Mouse (Mus musculus) adrenal gland, postnatal 14 days (tissue): Measurements from ENCODE around the gene S100a2. TPM values are rescaled to one million over a fixed set of nuclear protein-coding genes. Genes with fewer than 3 reads are reported as not detected.

ENCODE experiments used
- DNase-seq: peaks from one replicate; pipeline ENCODE4 v3.0.0; 2021; ENCODE audit warnings: mixed read lengths
- total RNA-seq: library from RNA; stranded (reverse); gene quantifications from 2 replicates; pipeline ENCODE4 v1.2.3, GENCODE M21; 2021

The S100a2 gene
- total RNA-seq, 1 experiment from 2014 or later = not detected

DNA sequence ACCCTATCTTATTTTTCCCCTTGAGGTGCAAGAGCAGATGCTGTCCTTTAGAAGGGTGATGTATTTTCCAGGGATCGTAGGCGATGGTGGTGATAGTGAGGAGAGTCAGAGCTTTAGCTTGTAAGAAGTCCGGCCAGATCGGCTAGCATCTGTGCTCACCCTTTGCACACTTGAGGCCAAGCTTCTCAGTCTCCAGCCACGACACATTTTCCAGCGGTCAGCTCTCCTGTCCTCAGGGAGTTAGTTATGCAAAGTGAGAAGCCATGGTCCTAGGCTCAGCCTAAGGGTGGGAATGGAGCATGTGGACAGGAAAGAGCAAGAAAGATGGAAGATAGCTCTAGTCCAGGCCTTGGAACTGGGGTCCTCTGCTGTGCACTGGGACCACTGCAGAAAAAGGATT lies 6.8 kb downstream of the S100a2 start:
- no peak for DNase-seq

DNA sequence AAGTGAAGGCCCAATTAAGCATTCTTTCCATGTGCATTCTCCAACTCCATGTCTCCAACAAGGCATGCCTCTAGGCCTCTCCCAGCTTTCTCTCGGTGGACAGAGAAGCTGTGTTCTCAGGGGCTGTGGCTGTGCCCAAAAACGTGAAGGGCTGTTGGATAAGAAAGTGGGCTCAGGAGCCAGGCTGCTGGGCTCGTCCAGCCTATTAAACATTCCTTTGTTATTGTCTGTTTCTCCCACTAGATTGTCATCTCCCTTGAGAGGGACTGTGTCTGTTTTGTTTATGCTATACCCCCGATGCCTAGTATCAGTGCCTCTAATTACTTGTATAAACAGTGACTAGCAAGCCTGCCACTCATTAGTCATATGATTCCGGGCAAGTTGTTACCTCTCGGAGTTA lies 7.7 kb downstream of the S100a2 start:
- DNase-seq = no peak

DNA sequence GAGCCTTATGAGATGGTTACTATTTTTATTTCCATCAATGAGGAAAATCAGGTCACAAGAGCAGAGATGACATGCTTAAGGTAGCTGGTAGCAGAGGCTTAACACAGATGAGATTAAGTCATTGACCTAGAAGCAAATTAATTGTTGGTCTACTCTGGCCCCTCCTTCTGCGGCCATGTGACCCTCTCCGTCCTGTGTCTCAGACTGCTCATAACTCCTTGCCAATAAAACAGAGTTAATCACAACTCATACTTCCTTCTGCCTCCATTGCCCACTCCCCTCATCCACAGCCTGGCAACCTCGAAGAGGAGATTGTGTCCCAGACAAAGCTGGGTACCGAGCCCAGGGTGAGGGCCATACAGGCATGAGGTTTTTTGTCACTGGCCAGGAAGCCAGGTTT lies 8.2 kb downstream of the S100a2 start:
- DNase-seq = no peak

DNA sequence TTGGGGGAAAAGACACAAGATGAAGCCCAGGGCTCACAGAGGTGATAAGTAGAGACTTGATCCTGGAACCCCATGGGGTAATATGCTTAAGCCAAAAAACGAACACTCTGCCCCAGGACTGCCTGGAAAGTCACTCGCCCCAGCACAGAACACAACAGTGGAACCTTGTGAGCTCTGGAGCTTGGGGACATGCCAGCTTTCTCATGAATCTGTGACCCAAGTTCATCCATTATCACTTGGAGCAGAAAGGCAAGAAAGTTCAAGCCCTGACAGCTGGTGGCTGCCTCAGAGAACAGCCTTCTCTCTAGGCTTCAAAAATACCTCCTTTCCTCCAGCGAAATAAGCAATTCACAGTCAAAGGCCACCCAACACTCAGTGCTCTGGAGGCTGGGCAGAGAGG lies 9.4 kb downstream of the S100a2 start:
- DNase-seq = no peak

DNA sequence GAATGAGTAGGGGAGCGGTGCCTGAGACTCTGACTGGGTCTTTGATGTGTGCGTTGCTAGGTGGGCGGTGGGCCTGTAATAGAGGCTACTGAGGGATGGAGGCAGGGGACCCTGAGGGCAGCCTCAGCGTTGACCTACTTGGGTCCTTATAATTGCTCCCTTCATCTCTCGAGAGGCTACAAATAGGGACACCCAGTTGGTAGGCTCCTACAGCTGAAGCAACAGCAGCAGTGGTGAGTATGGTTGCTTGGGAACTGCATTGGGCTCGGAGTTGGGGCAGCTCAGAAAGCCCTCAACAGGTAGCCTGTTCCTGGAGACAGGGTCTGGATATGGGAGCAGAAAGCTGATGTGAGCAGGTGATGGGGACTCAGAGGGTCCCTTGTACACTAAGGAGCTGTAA lies 10.0 kb downstream of the S100a2 start:
- no peak for DNase-seq

DNA sequence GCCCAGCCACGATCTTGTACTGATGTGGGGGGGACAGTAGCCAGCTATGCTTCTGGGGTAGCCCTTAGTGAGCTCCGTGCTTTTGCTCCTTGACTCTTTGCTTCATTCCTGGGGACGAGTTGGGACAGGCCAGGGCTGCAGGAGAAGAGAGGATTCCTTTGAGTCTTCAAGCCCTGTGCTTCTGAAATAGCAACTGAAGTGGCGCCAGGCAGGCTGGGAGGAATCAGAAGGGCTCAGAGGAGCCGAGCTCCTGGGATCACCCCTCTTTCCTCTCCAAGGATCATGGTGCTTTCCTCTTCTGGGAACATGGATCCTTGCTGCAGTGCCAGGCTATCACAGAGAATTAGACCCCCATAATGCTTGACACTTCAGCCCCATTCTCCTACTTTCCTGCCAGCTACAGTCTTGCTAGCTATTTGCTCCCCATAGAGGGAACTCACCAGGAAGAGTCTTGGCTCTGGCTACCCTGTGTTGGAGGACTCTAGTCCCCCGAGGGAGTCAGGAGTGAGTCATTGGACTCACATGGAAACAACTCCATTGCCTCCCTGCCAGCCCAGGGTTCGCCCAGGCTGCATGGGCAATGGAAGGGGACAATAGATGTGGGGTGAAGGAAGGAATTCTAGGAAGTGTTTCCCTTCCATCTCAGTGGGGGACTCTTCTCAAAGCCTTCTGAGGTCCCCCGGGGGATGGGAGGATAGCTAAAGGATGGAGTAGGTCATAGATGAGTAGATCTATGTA lies 10.6 kb downstream of the S100a2 start:
- DNase-seq = peak; percentile 56

DNA sequence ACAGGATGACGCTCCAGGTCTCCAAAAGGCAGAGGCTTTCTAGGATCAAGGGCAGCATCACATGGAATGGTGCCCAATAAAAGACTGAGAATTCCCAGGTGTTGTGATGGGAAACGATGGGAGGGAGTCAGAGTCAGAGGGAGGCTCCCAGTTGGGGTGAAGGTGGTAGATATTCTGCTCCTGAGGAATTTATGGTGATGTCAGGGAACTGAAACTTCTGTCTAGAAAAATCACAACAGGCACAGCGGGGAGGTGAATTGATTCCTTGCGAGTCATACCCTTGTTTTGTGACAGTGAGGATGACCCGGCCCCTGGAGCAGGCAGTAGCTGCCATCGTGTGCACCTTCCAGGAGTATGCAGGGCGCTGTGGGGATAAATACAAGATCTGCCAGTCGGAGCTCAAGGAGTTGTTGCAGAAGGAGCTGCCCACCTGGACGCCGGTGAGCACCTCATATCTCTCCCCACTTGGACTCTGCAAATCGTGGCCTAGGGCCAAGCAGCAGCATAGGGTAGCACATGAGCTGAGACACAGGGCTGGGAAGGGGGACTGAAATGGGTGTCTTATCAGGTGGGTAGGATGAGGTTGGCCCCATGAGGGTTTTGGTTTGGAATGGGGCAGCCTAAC lies 11.6 kb downstream of the S100a2 start, which contains the start of gene Gm42674:
TSS of gene Gm42674 (plus strand) at position 419 of the 625 bp plus-strand sequence.
- no peak for DNase-seq

DNA sequence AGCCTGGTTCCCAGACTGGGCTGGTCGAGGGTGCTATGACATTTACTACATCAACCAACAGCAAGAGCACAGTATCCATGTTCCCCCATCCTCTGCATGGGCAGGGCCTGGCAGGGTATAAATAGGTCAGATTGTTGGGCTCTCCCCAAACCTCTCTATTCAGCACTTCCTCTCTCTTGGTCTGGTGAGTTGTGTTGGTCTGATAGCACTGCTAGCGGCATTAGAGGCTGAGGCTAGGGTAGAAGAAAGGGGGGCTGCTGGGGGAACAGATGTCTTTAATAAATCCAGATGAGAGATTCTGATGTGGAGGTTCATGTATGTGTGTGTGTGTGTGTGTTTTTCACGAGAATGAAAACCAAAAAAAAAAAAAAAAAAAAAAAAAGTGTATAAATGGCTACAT lies 13.6 kb downstream of the S100a2 start, which contains the start of gene S100a4:
TSS of gene S100a4 (plus strand) at position 149 of the 400 bp plus-strand sequence.
- no peak for DNase-seq

DNA sequence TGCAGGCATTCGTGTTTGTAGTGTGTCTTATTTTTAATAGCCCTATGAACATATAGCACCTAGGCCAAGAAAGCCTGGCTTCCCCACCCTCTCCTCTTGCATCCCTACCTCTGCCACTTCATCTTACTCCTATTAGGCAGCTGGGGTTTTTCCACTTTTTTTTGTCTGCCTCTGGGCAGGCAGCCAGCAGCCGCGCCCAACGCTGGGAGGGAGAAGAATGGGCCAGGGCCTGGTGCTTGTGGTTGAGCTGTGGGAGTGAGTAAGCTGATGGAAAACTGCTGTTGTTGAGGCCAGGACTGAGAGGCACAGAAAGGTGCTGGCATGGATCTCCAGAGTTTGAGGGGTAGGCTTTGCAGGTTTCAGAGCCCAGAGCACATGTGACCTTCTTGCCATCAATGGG lies 14.4 kb downstream of the S100a2 start:
- peak; percentile 85 for DNase-seq

DNA sequence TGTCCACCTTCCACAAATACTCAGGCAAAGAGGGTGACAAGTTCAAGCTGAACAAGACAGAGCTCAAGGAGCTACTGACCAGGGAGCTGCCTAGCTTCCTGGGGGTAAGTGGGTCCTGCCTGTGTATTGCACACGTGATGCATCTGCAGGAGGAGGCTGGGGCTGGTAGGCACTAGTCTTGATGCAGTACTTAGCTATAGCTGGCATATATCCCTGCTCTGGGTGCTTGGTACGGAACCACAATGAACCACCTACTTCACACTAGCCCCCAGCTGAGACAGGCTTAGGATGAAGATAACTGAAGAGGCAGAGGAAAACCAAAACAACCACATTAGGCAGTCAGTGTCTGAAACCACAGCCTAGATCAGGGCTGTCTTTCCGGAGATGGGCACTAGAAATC lies 15.0 kb downstream of the S100a2 start:
- no peak for DNase-seq

DNA sequence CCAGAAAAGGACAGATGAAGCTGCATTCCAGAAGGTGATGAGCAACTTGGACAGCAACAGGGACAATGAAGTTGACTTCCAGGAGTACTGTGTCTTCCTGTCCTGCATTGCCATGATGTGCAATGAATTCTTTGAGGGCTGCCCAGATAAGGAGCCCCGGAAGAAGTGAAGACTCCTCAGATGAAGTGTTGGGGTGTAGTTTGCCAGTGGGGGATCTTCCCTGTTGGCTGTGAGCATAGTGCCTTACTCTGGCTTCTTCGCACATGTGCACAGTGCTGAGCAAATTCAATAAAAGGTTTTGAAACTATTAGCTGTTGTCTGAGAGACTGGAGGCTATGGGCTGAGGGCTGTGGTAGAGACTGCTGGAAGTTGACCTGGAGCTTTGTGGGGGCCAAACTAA lies 15.7 kb downstream of the S100a2 start:
- no peak for DNase-seq

DNA sequence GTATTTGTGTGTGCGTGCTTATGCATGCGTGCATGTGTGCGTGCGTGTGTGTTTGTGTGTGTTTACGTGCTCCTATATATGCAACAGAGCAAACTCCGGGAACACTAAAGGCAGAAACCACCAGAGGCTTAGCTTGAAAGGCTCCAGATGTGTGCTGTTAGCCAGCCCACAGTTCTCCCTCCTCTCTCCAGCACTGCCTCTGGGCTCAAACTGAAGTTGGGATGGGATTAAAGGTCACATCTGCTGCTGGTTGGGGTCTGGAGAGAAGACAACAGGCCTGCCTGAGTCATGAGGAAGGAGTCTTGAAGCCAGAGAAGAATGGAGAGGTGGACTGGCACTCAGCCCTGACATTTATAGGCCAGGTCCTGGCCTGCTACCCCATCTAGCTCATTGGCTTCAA lies 16.1 kb downstream of the S100a2 start:
- no peak for DNase-seq

DNA sequence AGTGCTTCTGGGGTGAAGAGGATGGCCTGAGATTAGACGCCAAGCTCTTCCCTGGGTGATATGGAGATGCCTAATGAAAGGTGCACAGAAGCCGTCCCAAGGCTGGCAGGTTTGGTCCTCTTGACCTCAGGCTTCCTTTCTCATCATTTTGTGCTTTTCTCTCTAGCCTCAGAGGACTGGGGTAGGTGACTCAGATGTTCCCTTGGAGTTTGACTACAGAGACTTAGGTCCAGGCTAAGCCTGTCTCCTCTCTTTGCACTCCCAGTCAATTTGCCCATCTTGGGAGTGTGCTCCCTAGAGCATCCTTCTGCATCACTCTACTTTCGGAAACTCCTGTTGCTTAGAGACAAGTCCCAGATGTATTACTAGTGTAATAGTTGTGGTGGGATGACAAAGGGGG lies 17.3 kb downstream of the S100a2 start:
- DNase-seq = no peak

DNA sequence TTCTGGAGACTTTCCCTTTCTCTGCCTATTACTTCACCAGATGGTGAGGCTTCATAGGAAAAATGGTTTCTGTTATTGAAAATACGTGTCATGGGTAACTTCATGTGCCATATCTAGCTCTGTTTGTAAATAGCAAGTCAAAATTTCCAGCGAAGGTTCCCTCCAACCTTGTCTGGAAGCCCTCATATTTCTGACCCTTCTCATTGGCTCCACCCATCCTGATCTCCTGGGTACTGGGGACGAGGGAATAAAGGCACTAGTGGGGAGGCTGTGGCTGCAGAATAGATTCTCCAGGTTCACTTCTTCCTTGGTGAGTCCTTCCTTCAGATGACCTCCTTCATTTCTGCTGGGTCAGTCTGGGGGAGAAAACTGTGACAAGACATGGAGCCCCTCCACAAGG lies 18.2 kb downstream of the S100a2 start, which contains the start of gene S100a5:
TSS of gene S100a5 (plus strand) at position 301 of the 400 bp plus-strand sequence.
- no peak for DNase-seq

DNA sequence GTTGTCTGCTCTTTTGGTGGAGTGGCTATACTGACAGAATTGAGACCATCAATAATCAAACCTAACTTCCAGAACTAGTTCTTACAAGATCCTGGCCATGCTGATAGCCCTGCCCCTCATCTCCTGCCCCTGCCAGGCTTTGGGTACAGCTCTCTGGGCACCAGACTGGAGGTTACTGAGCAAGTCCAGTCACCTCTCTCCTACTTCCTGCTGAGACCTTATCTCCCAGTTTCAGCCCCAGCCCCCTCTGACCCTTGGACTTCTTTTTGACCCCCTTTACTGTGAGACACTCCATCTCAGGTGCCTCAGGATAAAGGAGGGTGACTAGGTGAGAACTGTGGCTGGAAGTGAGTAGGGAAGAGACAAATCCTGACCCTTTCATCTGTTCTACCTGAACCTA lies 19.1 kb downstream of the S100a2 start:
- no peak for DNase-seq

DNA sequence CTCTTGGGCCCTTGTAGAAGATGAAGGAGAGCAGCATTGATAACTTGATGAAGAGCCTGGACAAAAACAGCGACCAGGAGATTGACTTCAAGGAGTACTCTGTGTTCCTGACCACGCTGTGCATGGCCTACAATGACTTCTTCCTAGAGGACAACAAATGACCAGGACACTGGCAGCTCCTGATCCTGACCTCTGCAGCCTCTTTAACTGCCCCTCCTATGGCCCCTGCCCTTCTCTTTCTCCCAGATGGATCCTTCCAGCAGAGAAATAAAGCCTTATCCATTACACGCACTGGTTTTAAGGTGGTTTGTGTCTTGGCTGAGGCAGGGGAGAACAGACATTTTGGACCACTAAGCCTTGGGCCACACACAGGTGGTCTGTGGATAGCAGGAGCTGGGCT lies 21.4 kb downstream of the S100a2 start:
- no peak for DNase-seq

DNA sequence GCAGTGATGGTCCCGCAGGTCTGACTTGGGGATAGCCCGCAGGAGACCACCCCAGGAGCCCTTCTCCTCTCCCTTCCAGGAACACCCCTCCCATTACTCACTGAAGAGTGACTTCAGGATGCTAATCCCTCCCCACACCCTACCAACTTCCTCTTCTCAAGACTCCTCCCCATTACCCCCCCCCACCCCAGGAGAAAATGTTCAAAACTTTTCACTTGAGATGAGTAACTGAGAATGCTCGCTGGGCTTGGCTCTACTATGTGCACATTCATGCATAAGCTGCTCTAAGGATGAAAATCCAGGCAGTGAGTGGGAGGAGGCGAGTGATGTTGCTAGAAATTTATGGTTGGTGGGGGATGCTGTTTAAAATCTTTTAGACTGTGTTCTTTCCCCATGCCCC lies 22.0 kb downstream of the S100a2 start:
- DNase-seq = no peak

DNA sequence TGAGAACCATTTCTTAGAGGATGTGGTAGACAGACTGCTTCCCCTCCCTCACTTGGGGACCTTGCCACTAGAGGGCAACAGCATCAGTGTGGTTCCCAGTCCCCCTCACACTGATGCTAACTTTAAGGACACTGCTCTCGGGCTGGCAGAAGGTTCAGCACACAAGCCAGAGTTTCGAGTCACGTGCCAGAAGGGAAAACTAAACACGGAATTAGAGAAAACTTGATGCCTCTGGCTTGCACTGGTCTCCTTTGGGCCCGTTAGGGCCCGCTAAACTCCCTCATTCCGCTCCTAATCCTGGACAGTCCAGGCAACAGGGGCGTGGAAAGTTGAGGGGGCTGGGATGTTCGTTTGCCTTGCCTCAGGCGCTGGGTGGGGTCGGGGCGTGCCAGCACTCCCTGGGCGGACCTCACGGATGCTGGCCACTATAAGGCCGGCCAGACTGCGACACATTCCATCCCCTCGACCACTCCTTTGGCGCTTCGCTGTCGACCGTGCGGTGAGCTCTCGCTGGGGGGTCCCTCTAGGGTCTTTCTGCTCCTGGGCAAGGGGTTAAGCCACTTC lies 22.8 kb downstream of the S100a2 start, which contains the start of gene S100a6:
TSS of gene S100a6 (plus strand) at position 155 of the 564 bp plus-strand sequence.
- DNase-seq = peak; percentile 72

DNA sequence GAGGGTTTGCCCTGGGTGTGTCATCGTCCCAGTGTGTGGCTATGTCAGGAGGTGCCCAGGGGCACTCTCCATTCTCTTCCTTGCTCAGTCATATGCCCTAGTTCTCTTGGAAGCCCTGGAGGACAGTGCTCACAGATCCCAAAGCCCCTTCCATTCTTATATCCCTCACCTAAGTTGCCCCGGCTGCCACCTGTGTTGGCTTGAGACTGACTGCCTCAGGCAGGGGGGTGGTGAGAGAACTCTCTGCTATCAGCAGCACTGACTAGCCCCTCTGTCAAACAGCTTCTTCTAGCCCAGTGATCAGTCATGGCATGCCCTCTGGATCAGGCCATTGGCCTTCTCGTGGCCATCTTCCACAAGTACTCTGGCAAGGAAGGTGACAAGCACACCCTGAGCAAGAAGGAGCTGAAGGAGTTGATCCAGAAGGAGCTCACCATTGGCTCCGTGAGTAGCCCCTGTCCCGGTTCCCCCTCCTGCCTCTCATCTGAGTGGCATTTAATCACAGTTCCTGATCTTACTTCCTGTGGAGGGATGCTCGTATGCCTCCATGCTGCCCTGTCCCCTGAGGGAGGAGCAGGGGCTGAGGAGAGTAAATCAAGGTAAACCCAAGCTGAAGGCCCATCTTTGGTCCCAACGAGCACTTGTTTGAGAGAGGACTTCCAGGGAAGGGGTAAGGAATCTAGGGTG lies 23.6 kb downstream of the S100a2 start:
- DNase-seq = no peak

DNA sequence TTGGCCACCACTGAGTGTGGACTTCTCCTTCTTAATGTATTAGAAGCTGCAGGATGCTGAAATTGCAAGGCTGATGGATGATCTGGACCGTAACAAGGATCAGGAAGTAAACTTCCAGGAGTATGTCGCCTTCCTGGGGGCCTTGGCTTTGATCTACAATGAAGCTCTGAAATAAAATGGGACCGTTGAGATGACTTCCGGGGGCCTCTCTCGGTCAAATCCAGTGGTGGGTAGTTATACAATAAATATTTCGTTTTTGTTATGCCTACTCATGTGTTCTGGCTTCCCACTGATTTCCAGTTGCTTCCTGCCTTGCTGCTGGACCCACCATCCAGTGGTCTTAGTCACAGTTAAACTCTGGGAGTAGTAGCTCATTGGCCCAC lies 24.1 kb downstream of the S100a2 start:
- no peak for DNase-seq

DNA sequence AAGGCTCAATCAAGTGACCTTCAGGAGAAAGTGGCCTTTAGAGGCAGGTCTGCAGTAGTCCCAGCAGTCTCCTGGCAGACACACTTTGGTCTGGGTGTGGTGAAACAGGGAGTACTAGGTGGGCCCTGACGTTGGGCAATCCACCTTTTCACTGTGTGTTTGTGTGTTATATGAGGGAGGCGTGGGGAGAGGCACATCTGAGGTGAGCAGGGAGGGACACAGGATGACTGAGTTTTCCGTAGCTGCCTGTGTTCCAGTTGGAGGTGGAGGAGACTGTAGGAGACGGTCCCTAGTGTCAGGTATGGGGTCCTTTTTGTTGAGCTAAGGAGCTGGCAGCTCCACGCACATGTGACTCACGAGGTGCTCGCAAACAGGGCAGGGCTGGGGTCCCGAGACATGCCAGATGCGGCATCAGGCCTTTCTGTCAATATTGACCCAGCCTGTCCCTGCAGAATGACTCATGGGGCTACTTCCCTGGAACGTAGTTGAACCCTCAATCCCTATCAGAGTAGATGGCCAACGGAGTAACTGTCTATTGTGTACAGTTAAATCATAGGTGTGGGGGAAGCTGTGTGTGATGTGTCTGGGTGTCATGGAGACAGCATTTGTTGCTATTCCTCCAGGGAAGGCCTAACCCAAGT lies 24.7 kb downstream of the S100a2 start:
- no peak for DNase-seq

DNA sequence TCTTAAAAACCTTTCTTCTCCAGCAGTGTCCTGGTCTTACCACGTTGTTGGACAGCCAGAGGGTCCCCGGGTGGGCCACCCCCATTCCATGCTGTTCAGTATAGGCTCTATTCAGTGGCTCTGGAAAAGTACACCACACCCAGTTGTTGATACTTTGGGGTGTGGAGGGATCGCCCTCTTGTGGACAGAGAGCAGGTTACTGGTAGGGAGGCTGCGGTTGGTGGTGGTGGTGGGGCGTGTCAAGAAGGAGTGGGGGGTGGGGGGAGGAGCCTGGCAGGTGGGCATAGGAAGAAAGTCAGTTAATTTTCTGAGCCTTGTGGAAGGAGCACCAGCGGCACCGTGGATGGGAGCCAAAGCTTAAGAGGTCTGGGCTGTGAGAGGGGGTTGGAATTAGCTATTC lies 25.4 kb downstream of the S100a2 start:
- DNase-seq = peak; percentile 90
